Comparison of ENCODE assay signal across 19 mouse cellular contexts in the genomic region with DNA sequence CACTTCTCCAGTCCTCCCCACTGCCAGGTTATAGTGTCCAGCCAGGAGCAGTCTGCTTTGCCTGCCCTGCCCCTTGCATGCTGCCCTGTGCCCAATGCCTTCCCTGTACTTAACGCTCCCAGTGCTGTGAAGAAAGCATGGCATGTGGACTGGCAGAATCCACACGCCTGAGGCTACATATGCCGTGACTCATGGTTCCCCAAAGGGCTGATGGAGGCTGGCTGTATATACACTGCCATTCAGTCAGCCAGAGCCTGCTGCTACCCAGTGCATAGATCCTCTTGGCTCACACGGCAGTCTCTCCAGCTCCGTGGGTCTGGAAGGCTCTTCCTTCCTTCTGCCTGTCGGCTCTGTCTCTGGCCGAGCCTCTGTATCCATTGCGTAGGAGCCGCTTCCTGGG.
A peak's percentile ranks its signal among the peaks of the same experiment; 100 is the strongest.
DNase-seq lines count a peak whose midpoint lies in the region; ATAC-seq lines count a peak whose summit lies in the region.
"Had no signal": no experiment of that assay in that cellular context is flagged by ENCODE, and none has a peak within 500 bp of the region (broad histone marks: within the 10 kb centered on the region; RNA-seq: fewer than 3 reads in every experiment).

No protein-coding gene starts in this region.

- ATAC-seq in frontal cortex, adult (ENCODE audit: low TSS enrichment), result peak; percentile 65
- ATAC-seq: CD4-positive, CD25-positive, alpha-beta regulatory T cell, adult 4 months; forebrain, embryonic 14.5 days; forebrain, embryonic 16.5 days had no signal

- no peak for DNase-seq in frontal cortex, postnatal 25 days (ENCODE audit: low spot score in 2 of 2)
- peak; percentile 80 for DNase-seq in 3134 (ENCODE audit: extremely low read depth, insufficient read length, low spot score)
- peak; percentile 62 for DNase-seq in NIH3T3 (ENCODE audit: low read depth)
- no peak for DNase-seq in cerebellum, adult 9-11 months
- DNase-seq in natural killer cell, adult 2 months (ENCODE audit: low spot score in 2 of 2), result no peak
- DNase-seq: adrenal gland, adult 2 months; adrenal gland, postnatal 10 days; adrenal gland, postnatal 25 days; B cell, adult 2 months; cerebellum, adult 11-12 months; cerebellum, adult 2 months; cerebellum, adult 9-10 months; cerebellum, postnatal 14 days; cerebellum, postnatal 36 days; embryo, embryonic 11 days had no signal

Comparison
In these comparisons a context has a peak if more than half of its experiments do, and no peak if none do; other contexts are left out.
1. DNase-seq: peak in 3134 (single experiment) and NIH3T3 (single experiment); none in frontal cortex, postnatal 25 days (0 of 2), cerebellum, adult 9-11 months (single experiment) and natural killer cell, adult 2 months (0 of 2).